Mouse (Mus musculus) C2C12 (cell line): ENCODE results near the gene Als2cl. TPM values are rescaled to one million over a fixed set of nuclear protein-coding genes. Genes with fewer than 3 reads are reported as not detected.

Experiments used
- H3K27me3 ChIP-seq: one replicate; pipeline ENCODE4 v1.6.1; 2011; ENCODE audit not compliant: control insufficient read depth, insufficient read depth, insufficient read length
- H3K36me3 ChIP-seq: one replicate; pipeline ENCODE4 v1.6.1; 2011; ENCODE audit not compliant: control insufficient read depth, insufficient read depth
- H3K4me3 ChIP-seq: one replicate; pipeline ENCODE4 v1.5.1; 2011; ENCODE audit warnings: mild to moderate bottlenecking, control low read depth; ENCODE audit not compliant: poor library complexity, insufficient read depth, severe bottlenecking
- H3K79me2 ChIP-seq: one replicate; pipeline ENCODE4 v1.6.1; 2011; ENCODE audit not compliant: control insufficient read depth, insufficient read depth
- H3K79me3 ChIP-seq: one replicate; pipeline ENCODE4 v1.6.1; 2011; ENCODE audit warnings: low read depth, control low read depth
- H3ac ChIP-seq: one replicate; pipeline ENCODE3; 2011; ENCODE audit warnings: low read depth; ENCODE audit not compliant: control insufficient read depth, insufficient read length
- CEBPB ChIP-seq: IDR thresholded peaks from one replicate; pipeline ENCODE4 v1.6.1; 2011; ENCODE audit warnings: low read depth, mild to moderate bottlenecking, control low read depth, moderate library complexity
- CTCF ChIP-seq: IDR thresholded peaks from one replicate; pipeline ENCODE4 v1.5.1; 2011; ENCODE audit not compliant: control insufficient read depth, insufficient read depth, insufficient read length
- FOSL1 ChIP-seq: IDR thresholded peaks from one replicate; pipeline ENCODE4 v1.8.0; 2011; ENCODE audit warnings: mild to moderate bottlenecking, low read length; ENCODE audit not compliant: poor library complexity, insufficient read depth, severe bottlenecking
- MAX ChIP-seq: IDR thresholded peaks from one replicate; pipeline ENCODE4 v1.6.1; 2011; ENCODE audit warnings: mild to moderate bottlenecking, control low read depth
- MYOD1 ChIP-seq: IDR thresholded peaks from one replicate; pipeline ENCODE4 v1.6.1; 2011; ENCODE audit warnings: low read depth; ENCODE audit not compliant: control insufficient read depth, insufficient read length
- MYOG ChIP-seq: IDR thresholded peaks from one replicate; pipeline ENCODE4 v1.6.1; 2011; ENCODE audit not compliant: control insufficient read depth, insufficient read length; ENCODE audit errors: extremely low read depth
- USF1 ChIP-seq: IDR thresholded peaks from one replicate; pipeline ENCODE4 v1.6.1; 2011; ENCODE audit warnings: low read depth, mild to moderate bottlenecking, control low read depth, moderate library complexity
- polyA plus RNA-seq: library from polyadenylated mRNA; unstranded; fragments of >200 nt; fragmentation: generic; extraction: Trizol; gene quantifications from one replicate; pipeline ENCODE4 v1.2.1, GENCODE M21; 2012; ENCODE audit warnings: missing spikeins

Als2cl gene
- polyA plus RNA-seq, 1 experiment: 2.6 TPM

DNA sequence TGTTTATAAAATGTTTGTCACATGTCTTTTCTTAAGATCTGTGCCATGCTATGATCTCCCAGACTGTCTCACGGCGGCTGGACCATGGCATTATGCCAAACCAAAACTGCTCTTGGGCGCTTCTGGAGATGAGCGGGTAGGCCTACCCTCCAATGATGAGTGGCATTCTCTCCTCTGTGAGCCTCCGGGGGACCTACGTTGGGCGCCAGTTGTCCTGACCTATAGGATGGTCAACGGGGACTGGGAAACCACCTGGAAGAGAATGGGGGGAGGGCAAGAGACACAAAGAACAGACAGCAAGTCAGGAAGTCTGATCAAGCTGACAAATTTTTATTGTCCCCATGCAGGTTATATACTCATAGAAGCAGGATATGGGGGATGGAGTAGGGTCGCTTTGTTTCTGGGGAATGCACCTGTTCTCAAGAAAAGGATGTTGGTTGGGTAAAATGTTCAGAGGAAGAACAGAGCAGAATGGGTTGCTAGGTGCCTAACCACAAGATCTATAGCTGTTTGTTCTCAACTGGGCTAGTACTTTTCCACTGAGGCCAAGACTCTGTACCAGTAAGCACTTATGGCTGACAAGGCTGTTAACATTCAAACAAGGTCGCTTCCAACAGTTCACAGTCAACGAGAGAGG is 27.6 kb downstream of the Als2cl start:
- Histone ChIP-seq H3K79me2 (no peaks in the 10 kb centered on the region), H3K36me3 (no peaks in the 10 kb centered on the region), H3ac (no peak overlapping the region), H3K4me3 (no peak overlapping the region), H3K27me3 (no peaks in the 10 kb centered on the region), H3K79me3 (no peaks in the 10 kb centered on the region)
- TF ChIP-seq USF1 (no peak), MYOG (no peak), FOSL1 (no peak), MAX (no peak), CEBPB (no peak), MYOD1 (no peak), CTCF (no peak)

- TF ChIP-seq CTCF: no peak
- TF ChIP-seq MAX: no peak
- TF ChIP-seq USF1: no peak
- no peaks in the 10 kb centered on the region for H3K27me3 ChIP-seq
- no peaks in the 10 kb centered on the region for H3K36me3 ChIP-seq
- no peaks in the 10 kb centered on the region for H3K79me3 ChIP-seq
- no peaks in the 10 kb centered on the region for H3K79me2 ChIP-seq
- H3K4me3 ChIP-seq: no peak overlapping the region
- no peak overlapping the region for H3ac ChIP-seq
These were observed 28.4 kb downstream of the Als2cl start for GRCm38 (mm10) chr9:110907838-110908630.

GRCm38 (mm10) chr9:110908631-110909016 is 29.0 kb downstream of the Als2cl start:
- Histone ChIP-seq H3K36me3 (no peaks in the 10 kb centered on the region), H3K79me2 (no peaks in the 10 kb centered on the region), H3K27me3 (peaks cover 4% of the 10 kb centered on the region), H3K4me3 (no peak overlapping the region), H3K79me3 (no peaks in the 10 kb centered on the region), H3ac (no peak overlapping the region)
- TF ChIP-seq MYOD1 (no peak), CEBPB (no peak), CTCF (no peak), USF1 (no peak), FOSL1 (no peak), MAX (no peak), MYOG (no peak)

- Histone ChIP-seq H3K27me3 (peaks cover 5% of the 10 kb centered on the region), H3K79me2 (no peaks in the 10 kb centered on the region), H3K36me3 (no peaks in the 10 kb centered on the region), H3K4me3 (no peak overlapping the region), H3K79me3 (no peaks in the 10 kb centered on the region), H3ac (no peak overlapping the region)
- TF ChIP-seq CEBPB (no peak), MYOG (no peak), MYOD1 (no peak)
These were observed 29.8 kb downstream of the Als2cl start for GRCm38 (mm10) chr9:110909371-110909967.

GRCm38 (mm10) chr9:110914631-110915236 is 35.1 kb downstream of the Als2cl start:
- H3K4me3 ChIP-seq: no peak overlapping the region
- TF ChIP-seq CEBPB (no peak), FOSL1 (no peak), MAX (no peak), MYOD1 (no peak)

DNA sequence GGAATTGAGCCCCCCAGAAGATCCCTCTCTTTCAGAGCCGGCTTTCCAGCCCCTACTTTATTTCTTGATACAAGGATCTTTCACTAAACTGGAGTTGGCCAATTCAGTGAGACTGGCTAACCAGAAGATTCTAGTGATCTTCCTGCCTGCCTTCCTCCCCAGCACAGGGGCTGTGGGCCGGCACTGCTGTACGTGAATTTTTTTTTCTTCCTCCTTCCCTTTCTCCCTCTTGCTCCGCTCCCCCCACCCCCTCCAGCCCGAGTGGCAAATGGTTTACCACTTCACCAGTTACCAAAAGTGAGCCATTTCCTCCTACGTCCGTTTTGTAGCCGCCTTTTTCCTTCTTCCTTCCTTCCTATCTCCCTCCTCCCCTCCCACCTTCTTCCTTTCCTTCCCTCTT is 35.8 kb downstream of the Als2cl start:
- Histone ChIP-seq H3K79me2 (no peaks in the 10 kb centered on the region), H3K4me3 (no peak overlapping the region), H3K36me3 (no peaks in the 10 kb centered on the region), H3K27me3 (peaks cover 39% of the 10 kb centered on the region), H3K79me3 (no peaks in the 10 kb centered on the region), H3ac (no peak overlapping the region)
- no peak for TF ChIP-seq CTCF
- TF ChIP-seq MYOG: no peak
- no peak for TF ChIP-seq FOSL1
- TF ChIP-seq USF1: no peak
- no peak for TF ChIP-seq CEBPB
- no peak for TF ChIP-seq MYOD1
- no peak for TF ChIP-seq MAX

More at GRCm38 (mm10) chr9:110914631-110915236, 35.1 kb downstream of the Als2cl start:
- Histone ChIP-seq H3K27me3 (peaks cover 36% of the 10 kb centered on the region), H3K79me3 (no peaks in the 10 kb centered on the region), H3ac (no peak overlapping the region), H3K79me2 (no peaks in the 10 kb centered on the region), H3K36me3 (no peaks in the 10 kb centered on the region)
